Mouse (Mus musculus) urinary bladder, postnatal 36 days (tissue): ENCODE measurements at regions not wholly inside any gene's neighbourhood (a gene's known extent, or its start where the extent isn't known, plus 50 kb on each side); places are given as distances from the start of the nearest gene placed in this dataset.
A peak's percentile ranks its signal among the peaks of the same experiment; 100 is the strongest.

Source experiments
- DNase-seq, 2 experiments: peaks; one replicate each; pipeline ENCODE4 v3.0.0; 2022; ENCODE audit warnings: low spot score in 2 of 2, mixed read lengths in 1 of 2

DNA sequence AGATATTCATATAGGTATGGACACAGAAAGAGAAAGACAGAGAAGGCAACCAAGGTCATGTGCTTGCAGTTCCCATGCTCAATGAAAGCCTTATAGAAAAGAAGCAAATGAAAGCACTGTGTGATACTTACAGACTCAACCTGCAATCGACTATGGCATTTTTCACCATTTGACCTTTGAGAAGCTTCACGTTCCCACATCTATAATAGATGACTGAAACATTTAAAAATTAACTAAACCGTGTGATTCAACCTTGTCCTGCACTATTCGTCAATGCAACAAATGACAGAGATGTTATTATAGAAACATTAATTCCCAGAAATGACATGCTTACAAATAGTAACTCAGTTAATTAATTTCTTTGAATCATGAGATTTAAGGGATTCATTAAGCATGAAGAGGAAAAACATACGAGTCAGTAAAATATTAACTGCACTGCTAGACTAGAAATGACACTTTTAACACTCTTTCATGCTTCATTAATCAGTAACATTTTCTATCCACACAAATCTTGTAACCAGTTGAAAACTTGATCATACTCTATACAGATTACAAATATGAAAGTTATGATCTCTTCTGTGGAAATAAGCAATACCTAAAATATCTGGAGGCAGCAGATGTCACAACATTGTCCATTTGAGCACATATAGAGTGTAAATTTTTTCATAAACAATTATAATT is 545.2 kb upstream of the N6amt1 start:
- DNase-seq: no peak

DNA sequence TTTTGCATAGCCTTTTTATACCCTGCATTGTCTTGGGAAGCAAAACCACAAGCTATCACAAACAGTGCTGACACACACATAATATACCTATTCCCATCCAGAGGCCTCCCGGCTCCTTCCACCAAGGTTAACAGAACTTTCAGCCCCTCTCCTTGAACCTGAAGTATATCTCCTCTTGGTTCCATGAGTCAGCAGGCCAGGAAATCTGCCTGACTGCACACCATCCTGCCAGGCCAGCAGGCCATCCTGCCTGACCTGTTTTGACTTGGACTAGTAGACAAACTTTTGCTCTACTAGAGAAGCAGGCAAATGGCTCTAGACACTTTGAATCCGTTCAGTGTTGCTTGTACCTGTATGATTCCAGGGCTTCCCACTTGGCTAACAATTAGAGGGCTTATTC is 547.6 kb upstream of the N6amt1 start:
- DNase-seq: peak; percentile 23 to 38

DNA sequence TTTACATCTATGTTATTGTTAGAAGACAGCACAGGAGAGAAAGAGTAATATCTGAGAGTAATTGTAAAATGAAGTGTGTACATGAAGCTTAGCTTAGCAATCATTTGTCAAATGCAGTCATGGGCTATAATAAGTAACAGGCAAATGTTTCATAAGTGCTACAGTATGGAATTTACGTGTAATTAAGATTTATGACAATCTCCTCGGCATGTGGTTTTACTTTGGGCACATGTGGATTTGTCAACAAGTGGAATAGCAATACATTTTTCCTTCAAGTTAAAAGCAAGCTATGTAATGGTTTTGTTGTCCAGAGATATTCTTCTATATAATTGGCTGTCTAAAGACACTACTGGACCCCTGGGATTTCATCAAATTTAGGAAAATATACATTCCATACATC is 577.9 kb upstream of the N6amt1 start:
- no peak for DNase-seq

DNA sequence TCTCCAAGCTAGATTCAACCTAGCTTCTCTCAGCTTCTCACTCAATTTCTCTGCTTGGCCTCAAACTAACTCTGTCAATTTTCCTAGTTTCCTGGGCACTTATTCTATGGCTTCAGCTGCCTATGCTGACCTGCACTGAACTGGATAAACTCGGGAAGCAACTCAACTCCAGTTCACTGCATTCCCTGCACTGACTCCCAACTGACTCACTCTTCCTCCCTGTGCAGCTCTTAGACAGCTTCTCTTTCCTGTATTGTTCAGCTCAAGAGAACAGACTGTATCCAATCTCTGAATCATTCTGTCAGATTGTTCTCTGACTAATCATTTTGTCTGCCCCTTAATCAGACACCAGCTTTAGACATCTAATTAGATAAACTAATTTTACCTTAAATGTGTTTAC is 581.4 kb upstream of the N6amt1 start:
- DNase-seq: no peak

DNA sequence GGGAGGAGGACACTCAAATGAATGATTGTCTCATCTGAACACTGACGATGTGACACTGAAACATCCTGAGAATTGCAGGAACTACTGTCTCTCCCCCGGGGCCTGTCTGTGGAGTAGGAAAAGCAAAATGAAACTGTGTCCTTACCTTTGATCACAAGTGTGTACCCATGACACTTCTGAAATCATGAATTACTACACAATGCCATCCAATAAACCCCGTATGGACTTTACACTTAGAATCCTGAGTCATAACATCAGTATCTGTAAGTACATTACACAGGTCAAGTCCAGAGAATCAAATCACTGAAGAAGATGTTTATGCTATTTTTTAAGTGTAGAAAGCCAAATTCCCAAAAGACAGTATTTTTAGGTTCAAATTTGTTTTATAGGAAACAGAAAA is 585.1 kb upstream of the N6amt1 start:
- no peak for DNase-seq

DNA sequence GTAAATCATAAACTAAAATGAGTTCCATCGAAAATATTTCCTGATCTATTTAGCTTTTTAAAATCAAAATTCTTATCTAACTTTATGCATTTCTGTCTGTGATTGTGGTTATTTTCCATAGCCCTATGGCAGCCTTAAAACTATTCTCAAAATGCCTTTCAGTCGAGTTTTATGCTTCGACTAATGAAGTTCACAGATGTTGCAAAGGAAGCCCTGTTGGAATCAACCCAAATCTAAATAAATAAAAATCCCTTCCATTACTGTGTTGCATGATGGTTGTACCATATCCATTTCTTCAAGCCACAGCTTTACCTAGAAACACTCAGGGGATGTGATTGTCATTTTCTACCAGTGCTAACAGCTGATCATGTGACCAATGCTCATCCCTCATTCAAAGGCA is 585.6 kb upstream of the N6amt1 start:
- no peak for DNase-seq

DNA sequence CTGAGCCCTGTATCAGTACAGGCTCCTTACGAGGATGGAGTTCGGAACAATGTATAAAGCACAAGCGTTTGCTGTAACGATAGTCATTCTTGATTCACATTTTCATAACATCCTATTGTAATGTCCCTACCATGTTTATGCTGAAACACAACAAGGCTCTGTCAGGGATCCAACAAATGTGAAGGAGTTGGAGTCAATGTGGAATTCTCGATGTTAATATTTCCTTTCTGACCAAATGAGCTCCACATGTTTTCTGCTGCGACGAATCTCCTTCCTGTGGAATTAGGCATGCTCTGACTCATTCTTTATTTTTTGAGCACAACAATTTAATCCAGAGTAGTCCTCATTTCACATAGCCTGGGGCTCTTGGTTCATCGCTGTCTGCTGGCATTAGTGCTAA is 588.0 kb upstream of the N6amt1 start:
- no peak for DNase-seq

DNA sequence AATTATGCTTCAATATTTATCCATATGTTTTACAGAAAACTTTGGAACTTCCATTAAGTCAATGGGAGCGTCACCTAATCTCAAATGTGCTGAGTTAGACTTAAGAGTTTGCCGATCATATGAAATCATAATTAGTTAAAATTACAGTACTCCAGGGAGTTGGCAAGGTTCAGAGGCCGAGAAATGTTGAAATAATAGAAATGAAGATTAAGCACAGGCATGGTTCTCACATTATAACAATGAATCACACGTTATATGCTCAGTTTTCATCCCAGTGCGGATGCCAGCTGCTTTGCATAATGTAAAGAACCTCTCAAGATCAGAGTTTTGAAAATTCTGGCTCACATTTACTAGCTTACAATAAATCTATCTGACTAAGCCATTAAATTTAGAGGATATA is 612.7 kb upstream of the N6amt1 start:
- no peak for DNase-seq

DNA sequence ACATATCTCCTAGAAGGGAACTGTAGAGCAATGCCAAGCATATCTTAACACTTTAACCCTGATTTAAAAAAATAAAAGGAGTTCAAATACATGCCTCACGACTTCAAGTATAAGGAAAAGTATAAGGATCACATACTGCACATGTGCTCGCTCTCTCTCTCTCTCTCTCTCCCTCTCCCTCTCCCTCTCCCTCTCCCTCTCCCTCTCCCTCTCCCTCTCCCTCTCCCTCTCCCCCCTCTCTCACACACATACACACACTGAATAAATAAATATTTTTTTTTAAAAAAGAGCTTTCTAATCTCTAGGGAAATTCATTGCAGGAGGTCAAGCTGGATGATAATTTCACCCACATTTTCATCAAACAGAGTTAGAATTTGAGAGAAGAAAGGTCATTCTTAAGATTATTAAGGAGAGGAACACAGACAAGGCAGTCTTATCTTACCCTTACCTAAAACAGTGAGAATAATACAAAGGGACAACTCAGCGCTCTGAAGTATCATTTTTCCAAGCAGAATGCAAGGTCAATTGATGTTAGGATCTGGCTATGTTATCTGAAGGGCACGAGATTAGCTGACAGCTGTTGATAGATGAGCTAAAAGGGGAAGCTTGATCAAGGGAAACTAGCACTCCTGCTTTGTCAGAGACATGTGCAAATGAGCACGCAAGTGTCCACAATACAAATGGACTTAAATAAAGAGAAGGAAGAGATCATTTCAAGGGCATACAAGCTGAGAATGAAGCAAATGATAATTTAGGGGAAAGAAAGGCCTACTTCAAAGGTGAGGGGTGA is 634.8 kb upstream of the N6amt1 start:
- DNase-seq: no peak

DNA sequence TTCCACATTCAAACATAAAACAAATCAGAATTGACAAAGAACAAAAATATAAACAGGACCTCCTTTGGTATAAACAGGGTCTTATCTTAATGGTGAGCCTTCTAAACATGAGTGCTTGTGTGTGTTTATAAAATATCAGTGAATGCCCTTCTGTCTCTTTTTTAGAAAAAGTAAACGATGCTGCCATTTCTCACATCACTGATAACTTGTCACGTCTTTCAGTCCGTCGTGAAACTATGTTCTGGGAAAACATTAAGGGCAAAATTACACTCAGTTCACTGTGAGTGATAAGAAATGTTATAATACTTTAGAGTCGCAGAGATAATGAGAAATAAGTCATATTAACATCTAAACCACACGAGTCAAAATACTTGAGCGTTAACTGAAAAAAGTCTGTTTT is 635.6 kb upstream of the N6amt1 start:
- no peak for DNase-seq

DNA sequence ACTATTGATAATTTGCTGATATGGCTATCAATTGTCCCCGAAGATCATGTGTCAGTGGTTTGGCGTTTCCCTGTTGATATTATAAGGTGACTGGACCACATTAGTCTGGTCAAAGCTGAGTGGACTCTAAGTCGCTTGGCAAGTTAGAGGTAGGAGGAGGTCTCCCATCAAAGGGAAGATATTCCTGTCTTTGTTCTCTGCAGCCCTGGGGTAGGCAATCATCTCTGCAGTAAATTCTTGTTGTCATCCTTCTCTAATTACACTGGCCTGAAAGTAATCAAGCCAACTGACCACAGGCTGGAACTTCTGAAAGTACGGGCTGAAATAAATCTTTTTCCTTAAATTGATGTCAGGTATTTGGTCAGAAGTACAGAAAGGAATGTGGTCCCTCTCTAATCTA is 652.3 kb upstream of the N6amt1 start:
- no peak for DNase-seq

DNA sequence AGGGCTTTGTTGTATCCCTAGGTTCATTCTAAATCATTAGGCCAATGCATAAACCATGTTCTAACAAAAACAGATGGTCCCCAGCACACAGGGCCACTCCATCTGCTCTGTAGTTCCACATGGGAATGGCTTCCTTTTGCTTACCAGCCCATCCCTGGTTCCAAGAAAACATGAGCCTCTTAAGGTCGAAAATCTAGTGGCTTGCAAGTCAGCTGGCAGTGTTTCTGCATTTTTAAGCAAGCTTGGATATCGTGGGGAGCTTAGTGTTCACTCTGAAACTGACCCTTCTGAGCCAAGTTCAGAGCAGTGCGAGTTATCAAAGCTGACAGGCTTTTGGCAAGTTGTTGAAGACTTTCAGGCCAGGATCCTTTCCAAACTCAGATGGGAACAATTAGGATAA is 659.5 kb upstream of the N6amt1 start:
- DNase-seq: peak; percentile 22 to 48

DNA sequence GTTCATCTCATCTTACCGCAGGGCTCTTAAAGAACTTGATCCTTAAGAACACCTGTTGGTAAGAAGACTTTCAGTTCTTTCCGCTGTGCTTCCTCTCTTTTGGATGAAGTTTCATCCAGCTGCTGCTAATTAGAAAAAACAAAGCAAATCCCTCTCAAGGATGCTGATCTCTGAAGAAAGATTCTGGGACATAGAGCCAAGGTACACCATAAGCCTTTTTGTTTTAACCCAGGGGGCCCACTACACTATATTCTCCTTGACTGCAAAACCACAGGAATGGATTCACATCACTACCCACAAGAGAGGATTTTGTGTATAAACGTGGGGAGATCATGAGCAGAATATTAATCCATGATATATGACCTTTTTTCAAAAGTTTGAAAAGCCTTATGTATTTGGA is 694.8 kb upstream of the N6amt1 start:
- no peak for DNase-seq

DNA sequence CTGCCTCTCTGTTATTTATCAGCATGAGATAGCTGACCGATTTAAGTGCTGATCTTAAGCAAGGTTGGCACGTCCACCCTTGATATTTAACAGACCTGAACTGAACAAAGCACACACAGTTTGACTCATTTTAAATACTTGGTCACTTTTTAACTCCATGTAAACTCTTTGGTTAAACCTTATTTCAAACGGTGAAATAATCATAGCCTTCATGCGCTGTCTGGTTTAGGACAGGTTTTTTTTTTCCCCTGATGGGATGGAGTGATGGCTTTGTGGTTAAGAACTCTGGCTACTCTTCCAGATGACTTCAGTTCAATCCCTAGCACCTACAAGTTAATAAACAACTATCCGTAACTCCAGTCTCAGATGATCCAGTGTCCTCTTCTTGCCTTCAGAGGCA is 706.7 kb upstream of the N6amt1 start:
- DNase-seq: no peak

DNA sequence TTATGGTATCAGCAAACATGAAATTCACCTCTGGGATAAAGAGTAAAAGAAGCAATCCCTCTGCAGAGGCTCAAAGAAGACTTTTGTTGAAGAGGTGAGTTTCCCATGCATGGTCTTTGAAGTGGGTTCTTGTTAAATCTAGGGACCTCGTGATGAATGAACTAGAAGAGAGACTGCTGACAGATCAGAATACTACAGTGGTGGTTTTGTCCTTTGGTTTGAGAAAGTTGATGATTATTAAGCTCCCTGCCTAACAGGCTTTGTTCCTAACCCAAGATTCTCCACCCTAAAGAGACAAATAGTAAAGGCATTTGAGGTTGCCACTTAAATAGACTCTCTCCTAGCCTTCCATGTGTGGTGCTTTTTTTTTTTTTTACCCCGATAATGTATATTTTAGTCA is 707.2 kb upstream of the N6amt1 start:
- DNase-seq: no peak

DNA sequence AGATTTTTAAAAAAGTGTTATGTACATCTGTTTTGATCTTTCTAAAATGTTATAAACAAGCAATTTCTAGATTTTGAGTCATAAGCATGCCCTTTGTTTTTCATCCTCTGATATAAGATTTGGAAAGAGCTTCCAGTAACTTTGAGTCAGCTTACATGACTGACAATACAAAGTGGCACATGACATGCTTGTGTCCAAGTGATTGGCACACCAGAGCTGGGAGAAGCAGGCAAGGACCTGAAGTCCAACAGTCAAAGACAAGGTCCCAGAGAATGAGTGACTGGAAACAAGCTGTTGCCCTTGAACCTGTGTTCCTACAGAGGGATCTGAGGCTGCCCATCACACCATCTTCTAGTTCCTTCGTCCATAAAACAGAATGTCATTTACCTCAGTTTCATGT is 708.5 kb upstream of the N6amt1 start:
- DNase-seq: no peak

DNA sequence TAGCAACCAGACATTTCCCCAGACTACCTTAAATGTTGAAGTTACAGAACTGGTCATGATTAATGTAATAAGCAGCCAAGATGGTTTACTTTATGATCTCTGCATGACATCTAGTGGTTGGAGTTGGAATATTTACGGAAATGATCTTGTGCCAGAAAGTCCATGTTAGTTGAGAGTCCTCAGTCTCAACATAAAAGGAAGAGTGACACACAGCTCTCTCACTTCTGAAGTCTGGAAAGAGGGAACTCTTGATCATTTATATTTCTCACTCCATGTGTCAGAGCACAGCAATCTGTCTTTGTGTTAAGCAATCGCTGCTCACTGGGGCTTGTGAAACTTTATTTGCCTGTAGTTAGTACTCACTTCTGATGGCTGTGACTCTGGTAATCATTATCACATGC is 709.1 kb upstream of the N6amt1 start:
- DNase-seq: peak; percentile 9 to 23

DNA sequence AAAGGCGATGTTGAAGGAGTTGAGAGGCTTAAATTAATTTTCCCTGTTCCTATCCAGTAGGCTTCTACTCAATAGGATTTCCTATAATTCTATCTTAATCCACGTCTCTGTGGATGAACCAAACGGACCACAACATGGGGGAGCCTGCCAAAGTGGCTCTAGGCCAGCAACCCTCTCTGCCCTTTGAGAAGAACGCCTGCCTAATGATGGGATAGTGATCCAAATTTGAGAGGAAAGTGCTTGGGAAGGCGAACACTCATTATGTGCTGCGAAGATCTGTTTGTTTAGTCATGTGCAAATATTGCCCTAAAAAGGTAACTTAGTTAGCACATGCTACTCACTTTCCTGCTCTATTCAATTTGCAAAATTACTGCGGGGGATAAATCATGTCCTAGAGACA is 702.5 kb upstream of the Adamts5 start:
- DNase-seq: no peak

DNA sequence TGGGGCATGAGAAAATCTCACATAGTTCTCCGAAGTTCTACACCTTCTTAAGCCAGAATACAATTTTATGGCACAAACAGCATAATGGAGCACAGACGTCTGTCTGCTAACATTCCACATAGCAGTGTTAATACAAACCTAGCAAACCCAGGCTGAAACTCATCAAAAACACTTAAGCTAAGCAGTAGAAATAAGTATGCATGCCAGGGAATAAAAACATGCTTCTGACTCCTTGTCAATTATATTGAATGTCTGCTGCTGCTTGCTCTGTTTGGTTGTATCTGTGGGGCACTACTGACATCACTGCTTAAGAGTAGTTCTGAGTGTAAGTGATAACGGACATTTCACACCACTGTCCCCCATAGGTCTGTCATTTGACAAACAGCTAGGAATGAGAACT is 693.4 kb upstream of the Adamts5 start:
- DNase-seq: no peak

DNA sequence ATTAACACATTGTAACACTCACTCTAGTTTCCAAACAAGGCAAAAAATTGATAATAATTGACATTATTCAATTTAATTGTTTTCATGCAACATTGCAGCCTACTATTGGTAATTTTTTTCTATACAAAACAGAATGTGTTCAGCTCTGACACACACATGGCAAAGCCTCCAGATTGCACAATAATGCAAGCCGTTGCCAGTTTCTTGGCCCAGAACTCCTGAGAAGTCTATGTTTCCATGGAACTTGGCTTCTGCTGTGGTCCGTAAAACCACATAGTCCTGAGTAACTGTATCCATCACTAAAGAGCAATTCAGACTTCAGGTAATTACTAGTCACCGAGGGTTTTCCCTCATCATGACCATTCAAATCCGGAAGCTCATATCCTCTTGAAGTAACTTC is 684.4 kb upstream of the Adamts5 start:
- peak; percentile 8 to 65 for DNase-seq

DNA sequence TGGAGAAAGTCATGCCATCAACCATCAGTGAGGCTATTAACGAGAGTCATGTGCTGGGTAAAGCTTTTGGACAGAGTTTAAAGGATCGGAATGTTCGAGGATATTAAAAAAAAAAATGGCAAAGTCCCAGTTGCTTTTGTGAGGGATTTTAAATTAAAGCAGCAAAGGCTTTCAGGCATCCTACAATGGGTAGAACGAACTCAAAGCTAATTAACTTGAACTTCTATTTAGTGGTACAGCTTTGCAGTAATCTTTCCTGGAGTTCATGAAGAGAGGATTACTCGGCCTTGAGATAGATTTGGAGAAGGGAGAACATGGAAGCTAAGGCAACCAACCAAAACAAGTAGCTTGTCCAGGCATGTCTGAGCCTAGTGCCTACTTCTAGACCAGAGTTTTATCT is 676.7 kb upstream of the Adamts5 start:
- DNase-seq: no peak

DNA sequence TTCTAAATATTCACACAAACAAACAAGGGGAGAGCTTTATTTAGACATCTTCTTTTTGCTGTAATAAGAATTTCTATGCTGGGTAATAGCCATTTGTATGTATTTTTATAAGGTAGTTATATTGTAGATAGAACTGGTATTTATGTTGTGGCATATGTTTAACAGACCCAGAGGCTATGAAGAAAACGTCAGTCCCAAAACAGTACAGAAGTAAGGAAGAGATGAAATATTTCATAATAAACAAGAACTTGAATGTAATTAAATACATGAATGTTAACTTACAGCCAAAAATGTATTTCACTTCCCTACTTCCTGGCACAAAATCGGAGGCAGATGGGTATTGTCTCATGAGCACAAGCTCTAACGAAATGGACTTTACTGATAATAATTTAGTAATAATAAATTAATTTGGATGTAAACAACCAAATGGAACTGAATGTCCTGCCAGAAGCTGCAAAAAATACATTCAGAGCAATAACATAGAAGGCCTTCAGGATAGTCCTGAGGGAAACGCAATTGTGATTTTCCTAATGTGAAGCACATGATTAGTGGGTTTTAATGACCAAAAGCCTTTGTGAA is 645.9 kb upstream of the Adamts5 start:
- no peak for DNase-seq

DNA sequence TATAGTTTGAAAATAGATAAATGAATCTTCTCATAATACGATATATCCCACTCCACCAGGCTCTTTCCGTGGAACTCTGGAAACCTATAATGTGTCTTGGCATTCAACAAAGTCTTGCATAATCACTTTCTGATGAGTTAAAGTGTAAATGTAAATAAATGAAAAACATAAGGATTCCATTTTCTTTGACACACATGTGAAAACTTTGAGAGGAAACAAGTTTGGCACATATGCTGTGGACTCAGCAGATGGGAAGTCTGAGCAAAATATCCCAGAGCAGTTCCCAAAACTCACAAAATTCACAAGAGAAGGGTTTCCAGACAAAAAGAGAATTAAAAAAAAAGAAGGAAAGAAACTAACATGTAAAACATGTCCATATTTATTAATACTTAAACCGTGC is 645.3 kb upstream of the Adamts5 start:
- DNase-seq: no peak
